Mouse (Mus musculus): ENCODE data around the gene Camkmt.

- TF ChIP-seq CTCF (IDR thresholded peaks at IDR 0.05; ENCODE audit: borderline replicate concordance, insufficient read depth, low read length), result no peak
- no peak for TF ChIP-seq POLR2A (IDR thresholded peaks at IDR 0.05; ENCODE audit: low read depth, low read length)
Measured at GRCm38 (mm10) chr17:85258703-85259341, 168.5 kb downstream of the Camkmt start.

Data from embryonic fibroblast, embryonic 13.5 days (primary cell).